Mouse (Mus musculus) CH12.LX (cell line): Measurements from ENCODE around the gene Glt8d2. TPM values are rescaled to one million over a fixed set of nuclear protein-coding genes. Genes with fewer than 3 reads are reported as not detected.

ENCODE experiments used
- DNase-seq: peaks from one replicate; pipeline ENCODE4 v3.0.0-alpha.2; 2013; ENCODE audit errors: extremely low read depth
- H3K27ac ChIP-seq: 2 replicates; pipeline ENCODE4 v1.5.1; 2012; ENCODE audit warnings: low read depth, mild to moderate bottlenecking, control low read depth, moderate library complexity; ENCODE audit not compliant: insufficient read depth
- H3K27me3 ChIP-seq: replicated peaks from 2 replicates; pipeline ENCODE3; 2012; ENCODE audit warnings: inconsistent platforms
- H3K36me3 ChIP-seq, 2 experiments: replicated peaks in 1 of 2; 2 replicates each; pipeline versions ENCODE3 to v1.6.1; 2012; ENCODE audit warnings: inconsistent platforms in 1 of 2, low read length in 1 of 2, mild to moderate bottlenecking in 1 of 2, mixed read lengths in 1 of 2, moderate library complexity in 1 of 2; ENCODE audit not compliant: control insufficient read depth in 1 of 2, insufficient read depth in 1 of 2
- H3K4me1 ChIP-seq, 2 experiments: 2 replicates each; pipeline ENCODE4 v1.6.1; 2012; ENCODE audit warnings: inconsistent platforms in 1 of 2, moderate library complexity in 1 of 2; ENCODE audit not compliant: insufficient read depth in 2 of 2, control insufficient read depth in 1 of 2
- H3K4me2 ChIP-seq: 2 replicates; pipeline ENCODE4 v1.6.1; 2012; ENCODE audit warnings: low read depth, mild to moderate bottlenecking, control low read depth; ENCODE audit not compliant: poor library complexity, insufficient read depth, severe bottlenecking
- H3K4me3 ChIP-seq, 3 experiments: fragments of 150-350 bp in 1 of 3; sonication (generic) in 1 of 3; replicated peaks in 1 of 3; 2 replicates each; pipeline versions ENCODE3 to v1.5.1; 2011 to 2012; ENCODE audit warnings: low read depth in 2 of 3, low read length in 2 of 3, mild to moderate bottlenecking in 2 of 3, moderate library complexity in 2 of 3, control low read depth in 1 of 3, improper control_type of control experiment in 1 of 3, inconsistent platforms in 1 of 3, mixed read lengths in 1 of 3; ENCODE audit not compliant: poor library complexity in 1 of 3
- H3K79me2 ChIP-seq: replicated peaks from 2 replicates; pipeline ENCODE4 v1.6.1; 2012; ENCODE audit warnings: mild to moderate bottlenecking, moderate library complexity; ENCODE audit not compliant: control insufficient read depth, poor library complexity, insufficient read depth, severe bottlenecking; ENCODE audit errors: extremely low read depth
- H3K9ac ChIP-seq: 2 replicates; pipeline ENCODE4 v1.6.1; 2012; ENCODE audit warnings: low read depth, mild to moderate bottlenecking, control low read depth, moderate library complexity; ENCODE audit not compliant: insufficient read depth
- H3K9me3 ChIP-seq: replicated peaks from 2 replicates; pipeline ENCODE3; 2012; ENCODE audit warnings: low read length, inconsistent platforms, mixed read lengths
- CHD1 ChIP-seq: IDR thresholded peaks from 2 replicates; pipeline ENCODE4 v1.6.1; 2012; ENCODE audit warnings: low read depth, low read length, improper control_type of control experiment, inconsistent platforms
- CTCF ChIP-seq, 2 experiments: IDR thresholded peaks in 1 of 2; conservative IDR thresholded peaks in 1 of 2; 2 replicates each; pipeline ENCODE4 v1.5.1; 2011 to 2012; ENCODE audit warnings: low read depth in 2 of 2, low read length in 2 of 2, improper control_type of control experiment in 1 of 2, inconsistent platforms in 1 of 2, mild to moderate bottlenecking in 1 of 2, moderate library complexity in 1 of 2
- E2F4 ChIP-seq: IDR thresholded peaks from 2 replicates; pipeline ENCODE4 v1.6.1; 2011; ENCODE audit warnings: low read depth, low read length, improper control_type of control experiment; ENCODE audit not compliant: insufficient replicate concordance
- ETS1 ChIP-seq: conservative IDR thresholded peaks from 2 replicates; pipeline ENCODE4 v1.6.1; 2012; ENCODE audit warnings: low read depth, mild to moderate bottlenecking, inconsistent platforms, low read length, improper control_type of control experiment, moderate library complexity
- GABPA ChIP-seq: IDR thresholded peaks from 2 replicates; pipeline ENCODE4 v1.6.1; 2012; ENCODE audit warnings: low read depth, low read length, improper control_type of control experiment, inconsistent platforms; ENCODE audit not compliant: insufficient replicate concordance
- HCFC1 ChIP-seq: IDR thresholded peaks from 2 replicates; pipeline ENCODE4 v1.6.1; 2012; ENCODE audit warnings: low read depth, mild to moderate bottlenecking, inconsistent platforms, low read length, improper control_type of control experiment
- JUN ChIP-seq: IDR thresholded peaks from 2 replicates; pipeline ENCODE4 v1.6.1; 2011; ENCODE audit warnings: low read depth, mild to moderate bottlenecking, low read length, improper control_type of control experiment, moderate library complexity; ENCODE audit not compliant: insufficient read depth
- JUND ChIP-seq: conservative IDR thresholded peaks from 2 replicates; pipeline ENCODE4 v1.6.1; 2011; ENCODE audit warnings: low read depth, low read length, improper control_type of control experiment
- MYC ChIP-seq: IDR thresholded peaks from 2 replicates; pipeline ENCODE4 v1.6.1; 2011; ENCODE audit warnings: low read depth, mild to moderate bottlenecking, improper control_type of control experiment, low read length
- SIN3A ChIP-seq: IDR thresholded peaks from 2 replicates; pipeline ENCODE4 v1.6.1; 2012; ENCODE audit warnings: low read length, improper control_type of control experiment, inconsistent platforms
- SMC3 ChIP-seq: IDR thresholded peaks from 2 replicates; pipeline ENCODE4 v1.6.1; 2011; ENCODE audit warnings: low read depth, low read length, improper control_type of control experiment
- TBP ChIP-seq: conservative IDR thresholded peaks from 2 replicates; pipeline ENCODE4 v1.6.1; 2011; ENCODE audit warnings: low read depth, low read length, improper control_type of control experiment
- USF2 ChIP-seq: conservative IDR thresholded peaks from 2 replicates; pipeline ENCODE4 v1.6.1; 2011; ENCODE audit warnings: low read depth, low read length, improper control_type of control experiment
- ZC3H11A ChIP-seq: IDR thresholded peaks from 2 replicates; pipeline ENCODE4 v1.6.1; 2012; ENCODE audit warnings: low read depth, mild to moderate bottlenecking, inconsistent platforms, low read length, improper control_type of control experiment
- ZKSCAN1 ChIP-seq: IDR thresholded peaks from 2 replicates; pipeline ENCODE4 v1.6.1; 2012; ENCODE audit warnings: low read depth, inconsistent platforms, low read length, improper control_type of control experiment, borderline replicate concordance
- dilution Hi-C: fragments of 300-500 bp; cut with MboI; formaldehyde crosslinking; loops from 2 replicates; pipeline ENCODE4 v1.14.3; 2020; ENCODE audit warnings: low sequenced_read_pairs; ENCODE audit not compliant: extremely low pct_unique_long_range_greater_than_20kb, extremely low pct_ligation_motif_present
- in situ Hi-C: fragments of 300-500 bp; cut with MboI; formaldehyde crosslinking; loops from 3 replicates; pipeline ENCODE4 v1.14.3; 2019; ENCODE audit warnings: low sequenced_read_pairs, low pct_ligation_motif_present, low pct_unique_long_range_greater_than_20kb, mixed read lengths
- polyA plus RNA-seq: library from polyadenylated mRNA; unstranded; fragments of >175 nt; gene quantifications from 2 replicates; pipeline ENCODE4 v1.2.1, GENCODE M21; 2012; ENCODE audit warnings: low read depth; ENCODE audit not compliant: insufficient read length
- total RNA-seq, 2 experiments: library from RNA; depleted of rRNA; stranded (reverse); fragments of 300-350 nt in 1 of 2; fragments of >200 nt in 1 of 2; gene quantifications; 2 replicates each; pipeline ENCODE4 v1.2.3; 2012 to 2014

The Glt8d2 gene
- total and polyA plus RNA-seq, 3 experiments: not detected

- TF ChIP-seq CTCF (conservative IDR thresholded peaks at IDR 0.05 in 1 of 2, IDR thresholded peaks at IDR 0.05 in 1 of 2; ENCODE audit: low read depth in 2 of 2, low read length in 2 of 2) (no peak), GABPA (no peak), ZC3H11A (no peak), JUND (no peak), ETS1 (no peak), ZKSCAN1 (no peak), JUN (no peak)
- DNase-seq: no peak
- dilution Hi-C loops (no loop called here), in situ Hi-C loops (no loop called here)
- peaks cover 63 to 92% of the 10 kb centered on the region in 2 experiments for H3K36me3 ChIP-seq
- peaks cover 4% of the 10 kb centered on the region for H3K79me2 ChIP-seq
- no peaks in the 10 kb centered on the region for H3K4me1 ChIP-seq
- H3K4me2 ChIP-seq: no peak overlapping the region
- H3K4me3 ChIP-seq: no peak overlapping the region
- H3K27ac ChIP-seq: no peak overlapping the region
- no peaks in the 10 kb centered on the region for H3K27me3 ChIP-seq
- H3K9me3 ChIP-seq: no peaks in the 10 kb centered on the region
- no peak overlapping the region for H3K9ac ChIP-seq
These were observed 49.0 kb downstream of the Glt8d2 start for GRCm38 (mm10) chr10:82641481-82641880.

GRCm38 (mm10) chr10:82639032-82639698, 51.3 kb downstream of the Glt8d2 start:
- dilution Hi-C loops: no loop called here
- in situ Hi-C loops: no loop called here
- DNase-seq: no peak
- peaks cover 51 to 86% of the 10 kb centered on the region in 2 experiments for H3K36me3 ChIP-seq
- no peaks in the 10 kb centered on the region; a peak in 1 of 4 replicates for H3K4me1 ChIP-seq
- H3K4me2 ChIP-seq: no peak overlapping the region
- H3K4me3 ChIP-seq: no peak overlapping the region
- TF ChIP-seq SMC3: no peak
- TF ChIP-seq CTCF (conservative IDR thresholded peaks at IDR 0.05 in 1 of 2, IDR thresholded peaks at IDR 0.05 in 1 of 2; ENCODE audit: low read depth in 2 of 2, low read length in 2 of 2): peak in 1 of 2 experiments; percentile 52; a peak in 2 of 4 replicates
- no peak for TF ChIP-seq SIN3A
- H3K79me2 ChIP-seq: peaks cover 10% of the 10 kb centered on the region
- no peak overlapping the region for H3K27ac ChIP-seq
- H3K9ac ChIP-seq: no peak overlapping the region
- H3K27me3 ChIP-seq: no peaks in the 10 kb centered on the region
- no peaks in the 10 kb centered on the region for H3K9me3 ChIP-seq

- H3K4me2 ChIP-seq: no peak overlapping the region
- peaks cover 4 to 17% of the 10 kb centered on the region in 2 experiments; a peak in 2 of 4 replicates for H3K4me1 ChIP-seq
- in situ Hi-C loops: no loop called here
- DNase-seq: no peak
- H3K9me3 ChIP-seq: peaks cover 10% of the 10 kb centered on the region
- no peak overlapping the region for H3K4me3 ChIP-seq
- H3K27ac ChIP-seq: no peak overlapping the region
- TF ChIP-seq CHD1: no peak
- TF ChIP-seq TBP: no peak
- TF ChIP-seq MYC: no peak
- TF ChIP-seq E2F4: no peak
- TF ChIP-seq HCFC1: no peak
- no peak for TF ChIP-seq USF2
- TF ChIP-seq, all 38 proteins: peak for 0
- Histone ChIP-seq H3K27me3 (no peaks in the 10 kb centered on the region), H3K36me3 (peaks cover 31 to 82% of the 10 kb centered on the region in 2 experiments), H3K9ac (no peak overlapping the region), H3K79me2 (peaks cover 21% of the 10 kb centered on the region)
- dilution Hi-C loops: no loop called here
These were observed 54.1 kb downstream of the Glt8d2 start for GRCm38 (mm10) chr10:82636321-82636720.
